ENCODE assay signal across 8 mouse cellular contexts in genomic region chr7:66839463-66840007, GRCm38 (mm10). TPM values are rescaled to one million over a fixed set of nuclear protein-coding genes. Genes with fewer than 3 reads are reported as not detected.
DNase-seq lines count a peak whose midpoint lies in the region; ATAC-seq lines count a peak whose summit lies in the region.

Gene Adamts17 (plus strand): TSS chr7:66839735.

- peaks cover 64% of the 10 kb centered on the region for H3K27me3 ChIP-seq in embryonic facial prominence, embryonic 10.5 days (replicated peaks; ENCODE audit: low read depth, poor library complexity, severe bottlenecking)
- peaks cover 49% of the 10 kb centered on the region for H3K27me3 ChIP-seq in midbrain, embryonic 12.5 days

- peak within 1 kb of the TSS; percentile 64 for H3K9ac ChIP-seq in midbrain, embryonic 12.5 days (replicated peaks)

- peak; percentile 97 for ATAC-seq in midbrain, embryonic 12.5 days (ENCODE audit: low FRiP score, low read depth)
- ATAC-seq in erythroid progenitor cell, adult 5-6 weeks (replicated peaks; ENCODE audit: low FRiP score, poor library complexity, severe bottlenecking): no peak

- peak; percentile 95 for DNase-seq in adrenal gland, postnatal 14 days
- DNase-seq in embryonic facial prominence, embryonic 10.5 days (ENCODE audit: low spot score): peak; percentile 93
- peak; percentile 99 for DNase-seq in heart, adult 11 months
- DNase-seq in kidney, adult 11 months: peak; percentile 94
- DNase-seq in left cerebral cortex, postnatal 4 days: peak; percentile 96
- peak; percentile 91 for DNase-seq in skeletal muscle tissue, adult 2 months (ENCODE audit: low read depth, low spot score)

- peak within 1 kb of the TSS; percentile 51 for H3K27ac ChIP-seq in embryonic facial prominence, embryonic 10.5 days (replicated peaks)
- H3K27ac ChIP-seq in midbrain, embryonic 12.5 days (replicated peaks): 0 out of 2 replicates have a peak within 1 kb of the TSS, but pooled peaks have one; percentile 49

- intact Hi-C loops in left cerebral cortex, postnatal 4 days (cut with DNase I): loop anchor here (5.0 to 10.0 kb wide), 4 partner anchors 125 to 793 kb away; no protein-coding TSS in a partner anchor

- no peaks in the 10 kb centered on the region for H3K36me3 ChIP-seq in embryonic facial prominence, embryonic 10.5 days (replicated peaks)
- H3K36me3 ChIP-seq in midbrain, embryonic 12.5 days: no peaks in the 10 kb centered on the region

- H3K4me2 ChIP-seq in midbrain, embryonic 12.5 days (replicated peaks): peak within 1 kb of the TSS; percentile 100

- peaks cover 33% of the 10 kb centered on the region for H3K4me1 ChIP-seq in embryonic facial prominence, embryonic 10.5 days
- H3K4me1 ChIP-seq in midbrain, embryonic 12.5 days: peaks cover 9% of the 10 kb centered on the region; the same call in 1 of the 2 replicates

- WGBS in embryonic facial prominence, embryonic 10.5 days: under 1% methylated on average over 30 of the region's 30 CpGs
- under 1% methylated on average over 30 of the region's 30 CpGs for WGBS in midbrain, embryonic 12.5 days

- no peaks in the 10 kb centered on the region for H3K9me3 ChIP-seq in embryonic facial prominence, embryonic 10.5 days
- no peaks in the 10 kb centered on the region for H3K9me3 ChIP-seq in midbrain, embryonic 12.5 days

- peak within 1 kb of the TSS; percentile 81 for H3K4me3 ChIP-seq in embryonic facial prominence, embryonic 10.5 days
- H3K4me3 ChIP-seq in midbrain, embryonic 12.5 days: peak within 1 kb of the TSS; percentile 66

RNA-seq across cellular contexts. Expression of gene Adamts17, which starts in this region (rescaled TPM):
- 4.8 and 6.0 TPM in 2 replicates for total RNA-seq in adrenal gland, postnatal 14 days (2021)
- polyA plus RNA-seq in embryonic facial prominence, embryonic 10.5 days (2016; fragmentation: Nextera tagmentation; extraction: Ambion mirVana): 2.4 and 2.6 TPM in 2 replicates
- total RNA-seq in left cerebral cortex, postnatal 4 days (2021): 10 to 100 TPM; 16.1 to 17.3 TPM
- 1.4 and 2.2 TPM in 2 replicates for polyA plus RNA-seq in midbrain, embryonic 12.5 days (2016; fragmentation: Nextera tagmentation; extraction: Ambion mirVana)
- total RNA-seq in erythroid progenitor cell, adult 5-6 weeks (2015; ENCODE audit: low replicate concordance): not detected in 2 replicates
- total RNA-seq in erythroid progenitor cell, adult 5-6 weeks (2017; ENCODE audit: low replicate concordance): not detected in 2 replicates
